Comparison of ENCODE assay signal across 13 mouse cellular contexts in genomic region chr6:47648899-47649298, GRCm38 (mm10). TPM values are rescaled to one million over a fixed set of nuclear protein-coding genes. Genes with fewer than 3 reads are reported as not detected.
DNase-seq lines count a peak whose midpoint lies in the region; ATAC-seq and TF ChIP-seq lines count a peak whose summit lies in the region.
"Had no signal": no experiment of that assay in that cellular context is flagged by ENCODE, and none has a peak within 500 bp of the region (broad histone marks: within the 10 kb centered on the region; RNA-seq: fewer than 3 reads in every experiment).

No protein-coding gene starts in this region.

- H3K9me3 ChIP-seq in hindbrain, postnatal 0 days (ENCODE audit: low read length): no peaks in the 10 kb centered on the region
- H3K9me3 ChIP-seq: embryonic facial prominence, embryonic 15.5 days; limb, embryonic 15.5 days; neural tube, embryonic 12.5 days had no signal

- no peak for ATAC-seq in hindbrain, postnatal 0 days

- DNase-seq in adrenal gland, postnatal 10 days: peak; percentile 5
- no peak for DNase-seq in adrenal gland, adult 18-20 months (ENCODE audit: low spot score in 2 of 2)
- peak; percentile 8 to 15 for DNase-seq in layer of hippocampus, postnatal 10 days (ENCODE audit: low spot score in 2 of 2)
- DNase-seq in layer of hippocampus, adult 9-11 months: no peak
- peak; percentile 40 for DNase-seq in adipocyte (ENCODE audit: low spot score)
- peak; percentile 6 to 7 for DNase-seq in left cerebral cortex, postnatal 14 days (ENCODE audit: low spot score in 2 of 2)
- no peak for DNase-seq in hindbrain, postnatal 0 days (ENCODE audit: low spot score)
- DNase-seq in embryo, embryonic 10.5 days (ENCODE audit: low spot score): no peak
- DNase-seq: thymus, postnatal 25 days had no signal

- no peak overlapping the region for H3K4me2 ChIP-seq in hindbrain, postnatal 0 days (ENCODE audit: low read depth, low read length)
- H3K4me2 ChIP-seq: embryonic facial prominence, embryonic 15.5 days; limb, embryonic 15.5 days; neural tube, embryonic 12.5 days had no signal

- 74% methylated on average over 5 of the region's 5 CpGs for WGBS in hindbrain, postnatal 0 days

- H3K36me3 ChIP-seq in hindbrain, postnatal 0 days (ENCODE audit: insufficient read depth, low read length): no peaks in the 10 kb centered on the region
- H3K36me3 ChIP-seq: embryonic facial prominence, embryonic 15.5 days; limb, embryonic 15.5 days; neural tube, embryonic 12.5 days had no signal

- no peaks in the 10 kb centered on the region for H3K4me1 ChIP-seq in hindbrain, postnatal 0 days (ENCODE audit: insufficient read depth, low read length)
- H3K4me1 ChIP-seq: embryonic facial prominence, embryonic 15.5 days; limb, embryonic 15.5 days; neural tube, embryonic 12.5 days had no signal

- no peak for TF ChIP-seq CTCF in hindbrain, postnatal 0 days (IDR thresholded peaks at IDR 0.05; ENCODE audit: low read depth)

- no peak overlapping the region for H3K9ac ChIP-seq in hindbrain, postnatal 0 days (replicated peaks; ENCODE audit: low read length)
- H3K9ac ChIP-seq: embryonic facial prominence, embryonic 15.5 days; limb, embryonic 15.5 days; neural tube, embryonic 12.5 days had no signal

- intact Hi-C loops in left cerebral cortex, postnatal 14 days (cut with DNase I): no loop called here

- H3K27me3 ChIP-seq in hindbrain, postnatal 0 days (ENCODE audit: insufficient read depth, low read length): no peaks in the 10 kb centered on the region
- H3K27me3 ChIP-seq: limb, embryonic 15.5 days had no signal

- H3K27ac ChIP-seq in hindbrain, postnatal 0 days: no peak overlapping the region
- H3K27ac ChIP-seq: embryonic facial prominence, embryonic 15.5 days; limb, embryonic 15.5 days; macrophage; neural tube, embryonic 12.5 days had no signal

- H3K4me3 ChIP-seq in hindbrain, postnatal 0 days (ENCODE audit: low read length): no peak overlapping the region
- H3K4me3 ChIP-seq: embryonic facial prominence, embryonic 15.5 days; limb, embryonic 15.5 days; neural tube, embryonic 12.5 days had no signal

RNA-seq across cellular contexts. Expression of gene Ezh2, which starts 53.8 kb away (rescaled TPM):
- total RNA-seq in adrenal gland, postnatal 10 days (2021): 10 to 100 TPM; 32.9 to 48.1 TPM
- 1 to 10 TPM; 7.8 to 9.5 TPM for total RNA-seq in adrenal gland, adult 18-20 months (2021)
- total RNA-seq in layer of hippocampus, postnatal 10 days (2021): 10 to 100 TPM; 33.5 to 35.7 TPM
- total RNA-seq in left cerebral cortex, postnatal 14 days (2021): 10 to 100 TPM; 14.1 to 14.8 TPM
- total RNA-seq in hindbrain, postnatal 0 days (2014; rRNA removed): 23.1 and 25.8 TPM in 2 replicates
- 32.0 and 37.1 TPM in 2 replicates for polyA plus RNA-seq in hindbrain, postnatal 0 days (2015; fragmentation: Nextera tagmentation; extraction: Ambion mirVana)

Comparison
In these comparisons a context has a peak if more than half of its experiments do, and no peak if none do; other contexts are left out.
1. DNase-seq: peak in adrenal gland, postnatal 10 days (single experiment), layer of hippocampus, postnatal 10 days (2 of 2), adipocyte (single experiment) and left cerebral cortex, postnatal 14 days (2 of 2); none in adrenal gland, adult 18-20 months (0 of 2), layer of hippocampus, adult 9-11 months (single experiment), hindbrain, postnatal 0 days (single experiment) and embryo, embryonic 10.5 days (single experiment).